Mouse (Mus musculus): ENCODE measurements around the gene Gpr153. TPM values are rescaled to one million over a fixed set of nuclear protein-coding genes. Genes with fewer than 3 reads are reported as not detected.

The Gpr153 gene
- polyA plus RNA-seq, 1 experiment from 2014 or later = 7.3 TPM

DNA sequence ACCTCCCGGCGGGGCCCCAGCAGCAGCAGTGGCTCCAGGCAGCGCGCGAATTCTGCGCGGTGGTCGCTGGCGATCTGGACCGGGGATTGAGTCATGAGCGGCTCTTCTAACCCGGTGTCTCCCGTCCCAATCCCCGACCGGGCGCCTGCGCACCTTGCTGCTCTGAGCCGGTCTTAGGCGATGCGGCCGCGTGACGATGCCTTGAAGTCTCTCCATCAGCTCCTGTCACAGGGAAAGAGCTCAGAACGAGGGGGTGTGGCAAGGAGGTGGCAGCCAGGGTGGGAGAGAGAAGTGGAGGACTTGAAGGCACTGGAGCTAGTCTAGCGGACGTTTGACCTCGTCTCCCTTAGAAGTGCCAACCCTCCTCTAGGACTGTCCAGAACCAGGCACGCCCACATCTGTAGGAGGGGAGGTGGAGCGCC, 39.2 kb downstream of the Gpr153 start:
- Histone ChIP-seq H3K9ac (0 out of 2 replicates have a peak overlapping the region, but pooled peaks have one; percentile 12), H3K36me3 (no peaks in the 10 kb centered on the region), H3K27me3 (replicated peaks) (peaks cover 71% of the 10 kb centered on the region), H3K4me1 (replicated peaks) (peaks cover 28% of the 10 kb centered on the region), H3K9me3 (no peaks in the 10 kb centered on the region), H3K4me3 (replicated peaks) (peak overlapping the region; percentile 28), H3K27ac (no peak overlapping the region), H3K4me2 (replicated peaks) (peak overlapping the region; percentile 66)
- under 1% methylated on average over 29 of the region's 29 CpGs for WGBS
- ATAC-seq = peak; percentile 61

GRCm38 (mm10) chr4:152313934-152314333, 39.9 kb downstream of the Gpr153 start:
- no peaks in the 10 kb centered on the region for H3K9me3 ChIP-seq
- H3K4me2 ChIP-seq (replicated peaks) = peak overlapping the region; percentile 66
- H3K36me3 ChIP-seq = no peaks in the 10 kb centered on the region
- no peak overlapping the region for H3K4me3 ChIP-seq (replicated peaks)
- H3K4me1 ChIP-seq (replicated peaks) = peaks cover 35% of the 10 kb centered on the region
- 0 out of 2 replicates have a peak, but pooled peaks have one; percentile 13 for ATAC-seq
- no peak overlapping the region for H3K9ac ChIP-seq
- H3K27ac ChIP-seq = no peak overlapping the region
- peaks cover 75% of the 10 kb centered on the region for H3K27me3 ChIP-seq (replicated peaks)

DNA sequence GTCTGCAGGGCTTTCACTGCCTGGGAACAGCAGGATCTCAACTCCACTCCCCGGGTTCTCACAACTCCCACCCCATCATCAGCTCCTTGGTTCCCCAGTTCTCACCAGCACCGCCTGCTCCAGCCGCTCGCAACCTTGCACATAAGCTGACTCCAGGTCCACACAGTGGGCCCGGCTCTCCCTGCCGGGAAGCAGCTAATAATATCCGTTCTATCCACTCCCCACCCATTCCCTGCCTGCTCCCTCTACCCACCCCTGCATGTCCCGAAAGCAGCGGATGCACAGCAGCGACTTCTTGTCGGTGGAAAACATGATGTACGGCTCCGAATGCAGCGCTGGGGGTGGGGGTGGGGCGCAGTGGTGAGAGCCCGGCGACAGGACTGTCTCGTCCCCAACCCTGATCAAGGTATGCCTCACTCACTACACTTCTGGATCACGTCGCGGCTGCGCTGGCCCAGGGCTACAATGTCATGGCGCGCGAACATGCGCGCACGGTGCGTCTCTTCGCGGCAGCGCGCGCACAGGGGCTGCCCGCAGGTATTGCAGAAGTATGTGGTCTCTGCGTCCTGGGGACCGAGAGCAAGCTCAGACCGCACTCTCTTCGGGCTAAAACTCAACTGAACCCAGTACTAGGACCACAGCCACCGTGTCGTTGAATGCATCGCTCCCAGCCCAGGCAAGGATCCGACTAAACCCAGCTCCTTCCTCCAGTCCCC, 41.6 kb downstream of the Gpr153 start:
- Histone ChIP-seq H3K27me3 (replicated peaks) (peaks cover 75% of the 10 kb centered on the region), H3K4me2 (replicated peaks) (peak overlapping the region; percentile 55), H3K9me3 (no peaks in the 10 kb centered on the region), H3K9ac (no peak overlapping the region), H3K4me3 (replicated peaks) (peak overlapping the region; percentile 23), H3K4me1 (replicated peaks) (peaks cover 37% of the 10 kb centered on the region), H3K27ac (no peak overlapping the region), H3K36me3 (no peaks in the 10 kb centered on the region)
- no peak for ATAC-seq
- WGBS = 2% methylated on average over 43 of the region's 43 CpGs

GRCm38 (mm10) chr4:152317631-152318033, 43.6 kb downstream of the Gpr153 start:
- peaks cover 55% of the 10 kb centered on the region for H3K27me3 ChIP-seq (replicated peaks)

GRCm38 (mm10) chr4:152318517-152319234, 44.6 kb downstream of the Gpr153 start, which contains the start of gene Rnf207:
Rnf207 (minus strand) TSS chr4:152318993.
- peaks cover 20% of the 10 kb centered on the region; the same call in 1 of the 2 replicates for H3K4me1 ChIP-seq (replicated peaks)
- ATAC-seq = peak; percentile 39; the same call in 1 of the 2 replicates
- H3K36me3 ChIP-seq = no peaks in the 10 kb centered on the region
- H3K4me3 ChIP-seq (replicated peaks) = peak within 1 kb of the TSS; percentile 20; the same call in 1 of the 2 replicates
- no peaks in the 10 kb centered on the region for H3K9me3 ChIP-seq
- no peak within 1 kb of the TSS for H3K27ac ChIP-seq
- WGBS = 5% methylated on average over 26 of the region's 26 CpGs
- H3K27me3 ChIP-seq (replicated peaks) = peaks cover 44% of the 10 kb centered on the region
- H3K9ac ChIP-seq = peak within 1 kb of the TSS; percentile 37
- peak within 1 kb of the TSS; percentile 57 for H3K4me2 ChIP-seq (replicated peaks)

More at GRCm38 (mm10) chr4:152317631-152318033, 43.6 kb downstream of the Gpr153 start:
- ATAC-seq = no peak
- 76% methylated on average over 6 of the region's 6 CpGs for WGBS
- Histone ChIP-seq H3K36me3 (no peaks in the 10 kb centered on the region), H3K4me2 (replicated peaks) (peak overlapping the region; percentile 17; the same call in 1 of the 2 replicates), H3K4me1 (replicated peaks) (peaks cover 31% of the 10 kb centered on the region), H3K27ac (no peak overlapping the region), H3K4me3 (replicated peaks) (no peak overlapping the region), H3K9me3 (no peaks in the 10 kb centered on the region), H3K9ac (no peak overlapping the region)

DNA sequence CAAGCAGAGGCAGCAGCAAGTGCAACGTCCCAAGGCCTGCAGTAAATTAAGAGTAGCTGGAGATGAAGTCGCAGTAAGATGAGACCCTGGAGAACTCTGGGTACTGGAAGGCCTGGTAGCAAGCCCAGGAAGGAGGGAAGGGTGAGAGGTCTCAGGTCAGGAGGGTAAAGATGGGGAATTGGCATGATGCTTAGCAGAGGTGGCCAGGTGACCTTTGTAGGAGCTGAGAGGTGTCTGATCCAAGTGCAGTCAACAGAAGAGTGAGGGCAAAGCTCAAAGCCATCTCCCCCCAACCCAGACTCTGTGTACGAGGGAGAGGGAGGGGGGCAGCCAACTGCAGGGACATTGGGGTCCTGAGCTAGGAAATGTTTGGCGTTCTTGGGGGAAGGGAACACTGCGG, 47.4 kb downstream of the Gpr153 start:
- H3K9me3 ChIP-seq = no peaks in the 10 kb centered on the region

GRCm38 (mm10) chr4:152324641-152325562, 50.9 kb downstream of the Gpr153 start:
- peak overlapping the region; percentile 46; the same call in 1 of the 2 replicates for H3K4me2 ChIP-seq (replicated peaks)
- no peaks in the 10 kb centered on the region for H3K27me3 ChIP-seq (replicated peaks)
- peak; percentile 55; the same call in 1 of the 2 replicates for ATAC-seq
- no peak overlapping the region for H3K9ac ChIP-seq
- no peak overlapping the region for H3K27ac ChIP-seq
- 54% methylated on average over 16 of the region's 16 CpGs for WGBS
- peak overlapping the region; percentile 100 for H3K4me3 ChIP-seq (replicated peaks)
- H3K9me3 ChIP-seq = no peaks in the 10 kb centered on the region
- H3K36me3 ChIP-seq = peaks cover 13% of the 10 kb centered on the region
- H3K4me1 ChIP-seq (replicated peaks) = peaks cover 14% of the 10 kb centered on the region

More for the DNA sequence above, 47.4 kb downstream of the Gpr153 start:
- Histone ChIP-seq H3K27me3 (replicated peaks) (peaks cover 18% of the 10 kb centered on the region), H3K4me1 (replicated peaks) (peaks cover 13% of the 10 kb centered on the region; the same call in 1 of the 2 replicates), H3K4me3 (replicated peaks) (no peak overlapping the region), H3K4me2 (replicated peaks) (no peak overlapping the region), H3K36me3 (no peaks in the 10 kb centered on the region), H3K9ac (no peak overlapping the region), H3K27ac (no peak overlapping the region)
- ATAC-seq = no peak
- 43% methylated on average over 5 of the region's 5 CpGs for WGBS

DNA sequence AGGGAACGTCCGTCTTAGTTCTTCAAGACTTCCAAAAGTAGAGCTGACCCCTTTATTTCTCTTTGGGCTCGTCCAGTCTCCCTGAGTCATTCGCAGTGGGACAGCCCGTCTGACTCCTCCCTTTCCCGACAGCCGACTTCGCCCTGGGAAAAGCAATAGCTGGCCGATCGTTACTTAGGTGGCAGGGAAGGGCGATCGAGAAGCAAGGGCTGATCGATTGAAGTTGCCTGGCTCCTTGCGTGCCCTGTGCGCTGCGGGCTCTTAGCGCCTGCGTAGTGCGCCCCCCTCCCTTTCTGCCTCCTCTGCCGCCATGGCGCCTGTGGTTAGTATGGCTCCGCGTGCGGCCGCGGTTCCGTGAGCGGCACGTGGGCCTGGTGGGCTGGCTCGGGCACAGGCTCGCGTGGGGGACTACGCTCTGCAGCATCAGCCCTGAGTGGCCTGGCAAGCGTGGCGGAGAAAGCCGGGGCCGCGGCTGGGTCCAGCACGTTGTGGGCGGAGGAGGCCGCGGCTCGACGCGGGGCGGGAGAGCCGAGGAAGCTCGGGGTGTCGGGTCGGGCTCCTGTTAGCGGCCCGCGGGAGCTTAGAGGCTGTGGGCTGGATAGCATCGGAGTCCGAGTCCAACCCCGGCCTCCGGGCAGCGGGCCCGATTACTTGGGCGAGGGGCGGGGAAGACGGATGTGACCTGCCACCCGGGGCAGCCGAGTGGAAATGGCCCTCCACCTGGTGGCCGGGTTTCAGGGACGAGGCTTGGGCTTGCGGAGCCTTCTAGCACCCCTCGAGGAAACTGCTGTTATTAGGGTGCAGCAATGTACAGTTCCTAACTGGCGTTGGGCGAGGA, 51.8 kb downstream of the Gpr153 start, which contains the start of gene Rpl22:
Gene Rpl22, plus strand, starts transcription at position 169 of the 838 bp plus-strand sequence.
- Histone ChIP-seq H3K9ac (peak within 1 kb of the TSS; percentile 98), H3K9me3 (no peaks in the 10 kb centered on the region), H3K27ac (peak within 1 kb of the TSS; percentile 75), H3K36me3 (peaks cover 22% of the 10 kb centered on the region), H3K4me1 (replicated peaks) (peaks cover 14% of the 10 kb centered on the region), H3K4me2 (replicated peaks) (peak within 1 kb of the TSS; percentile 69), H3K27me3 (replicated peaks) (no peaks in the 10 kb centered on the region), H3K4me3 (replicated peaks) (peak within 1 kb of the TSS; percentile 100)
- WGBS = under 1% methylated on average over 70 of the region's 70 CpGs
- ATAC-seq = peak; percentile 98

- Histone ChIP-seq H3K27ac (0 out of 2 replicates have a peak overlapping the region, but pooled peaks have one; percentile 75), H3K4me3 (replicated peaks) (peak overlapping the region; percentile 100), H3K9me3 (no peaks in the 10 kb centered on the region), H3K4me1 (replicated peaks) (peaks cover 14% of the 10 kb centered on the region), H3K27me3 (replicated peaks) (no peaks in the 10 kb centered on the region), H3K36me3 (peaks cover 29% of the 10 kb centered on the region), H3K9ac (peak overlapping the region; percentile 98), H3K4me2 (replicated peaks) (peak overlapping the region; percentile 69)
- WGBS = 1% methylated on average over 11 of the region's 11 CpGs
- ATAC-seq = no peak
Measured at GRCm38 (mm10) chr4:152326543-152326942, 52.5 kb downstream of the Gpr153 start.

- Histone ChIP-seq H3K9me3 (no peaks in the 10 kb centered on the region), H3K4me2 (replicated peaks) (no peak overlapping the region), H3K36me3 (peaks cover 45% of the 10 kb centered on the region), H3K4me1 (replicated peaks) (peaks cover 16% of the 10 kb centered on the region), H3K27me3 (replicated peaks) (no peaks in the 10 kb centered on the region), H3K27ac (no peak overlapping the region), H3K4me3 (replicated peaks) (no peak overlapping the region), H3K9ac (no peak overlapping the region)
- WGBS = 76% methylated on average over 6 of the region's 6 CpGs
- ATAC-seq = no peak
Measured at GRCm38 (mm10) chr4:152328691-152329090, 54.7 kb downstream of the Gpr153 start.

DNA sequence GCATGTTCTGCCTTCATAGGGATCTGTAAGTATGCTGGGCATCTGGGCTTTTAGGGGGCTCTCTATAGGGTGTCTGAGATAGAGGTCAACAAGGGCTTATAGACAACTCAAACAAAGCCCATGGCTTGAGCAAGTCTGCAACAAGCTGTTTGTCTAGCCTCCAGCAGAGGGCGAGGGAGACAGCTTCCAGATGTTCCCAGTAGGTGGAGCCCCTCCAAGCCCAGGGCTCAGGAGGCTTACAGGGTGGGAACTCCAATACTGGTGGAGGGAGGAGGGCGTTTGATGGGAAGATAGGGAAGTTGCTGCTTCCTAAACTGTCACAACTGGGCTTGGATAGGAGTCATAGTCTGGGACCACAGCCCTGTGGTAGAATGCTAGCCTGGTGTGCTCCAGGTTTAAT, 58.9 kb downstream of the Gpr153 start:
- 41% methylated on average over 2 of the region's 2 CpGs for WGBS
- peak; percentile 51 for ATAC-seq

More for the DNA sequence above, 58.9 kb downstream of the Gpr153 start:
- H3K4me2 ChIP-seq (replicated peaks) = no peak overlapping the region
- H3K9me3 ChIP-seq = no peaks in the 10 kb centered on the region
- peaks cover 52% of the 10 kb centered on the region for H3K36me3 ChIP-seq
- no peak overlapping the region for H3K9ac ChIP-seq
- no peak overlapping the region for H3K27ac ChIP-seq
- H3K4me1 ChIP-seq (replicated peaks) = 0 out of 2 replicates have a peak, but pooled peaks cover 2% of the 10 kb centered on the region
- H3K4me3 ChIP-seq (replicated peaks) = no peak overlapping the region
- peaks cover 16% of the 10 kb centered on the region for H3K27me3 ChIP-seq (replicated peaks)
